Mouse (Mus musculus) CH12.LX (cell line): ENCODE measurements around the gene Pex1. TPM values are rescaled to one million over a fixed set of nuclear protein-coding genes. Genes with fewer than 3 reads are reported as not detected.
A peak's percentile ranks its signal among the peaks of the same experiment; 100 is the strongest.

Source experiments
- DNase-seq: peaks from one replicate; pipeline ENCODE4 v3.0.0-alpha.2; 2013; ENCODE audit errors: extremely low read depth
- H3K27ac ChIP-seq: 2 replicates; pipeline ENCODE4 v1.5.1; 2012; ENCODE audit warnings: low read depth, mild to moderate bottlenecking, control low read depth, moderate library complexity; ENCODE audit not compliant: insufficient read depth
- H3K27me3 ChIP-seq: replicated peaks from 2 replicates; pipeline ENCODE3; 2012; ENCODE audit warnings: inconsistent platforms
- H3K36me3 ChIP-seq, 2 experiments: replicated peaks in 1 of 2; 2 replicates each; pipeline versions ENCODE3 to v1.6.1; 2012; ENCODE audit warnings: inconsistent platforms in 1 of 2, low read length in 1 of 2, mild to moderate bottlenecking in 1 of 2, mixed read lengths in 1 of 2, moderate library complexity in 1 of 2; ENCODE audit not compliant: control insufficient read depth in 1 of 2, insufficient read depth in 1 of 2
- H3K4me1 ChIP-seq, 2 experiments: 2 replicates each; pipeline ENCODE4 v1.6.1; 2012; ENCODE audit warnings: inconsistent platforms in 1 of 2, moderate library complexity in 1 of 2; ENCODE audit not compliant: insufficient read depth in 2 of 2, control insufficient read depth in 1 of 2
- H3K4me2 ChIP-seq: 2 replicates; pipeline ENCODE4 v1.6.1; 2012; ENCODE audit warnings: low read depth, mild to moderate bottlenecking, control low read depth; ENCODE audit not compliant: poor library complexity, insufficient read depth, severe bottlenecking
- H3K4me3 ChIP-seq, 3 experiments: fragments of 150-350 bp in 1 of 3; sonication (generic) in 1 of 3; replicated peaks in 1 of 3; 2 replicates each; pipeline versions ENCODE3 to v1.5.1; 2011 to 2012; ENCODE audit warnings: low read depth in 2 of 3, low read length in 2 of 3, mild to moderate bottlenecking in 2 of 3, moderate library complexity in 2 of 3, control low read depth in 1 of 3, improper control_type of control experiment in 1 of 3, inconsistent platforms in 1 of 3, mixed read lengths in 1 of 3; ENCODE audit not compliant: poor library complexity in 1 of 3
- H3K79me2 ChIP-seq: replicated peaks from 2 replicates; pipeline ENCODE4 v1.6.1; 2012; ENCODE audit warnings: mild to moderate bottlenecking, moderate library complexity; ENCODE audit not compliant: control insufficient read depth, poor library complexity, insufficient read depth, severe bottlenecking; ENCODE audit errors: extremely low read depth
- H3K9ac ChIP-seq: 2 replicates; pipeline ENCODE4 v1.6.1; 2012; ENCODE audit warnings: low read depth, mild to moderate bottlenecking, control low read depth, moderate library complexity; ENCODE audit not compliant: insufficient read depth
- H3K9me3 ChIP-seq: replicated peaks from 2 replicates; pipeline ENCODE3; 2012; ENCODE audit warnings: low read length, inconsistent platforms, mixed read lengths
- CHD1 ChIP-seq: IDR thresholded peaks from 2 replicates; pipeline ENCODE4 v1.6.1; 2012; ENCODE audit warnings: low read depth, low read length, improper control_type of control experiment, inconsistent platforms
- CTCF ChIP-seq, 2 experiments: IDR thresholded peaks in 1 of 2; conservative IDR thresholded peaks in 1 of 2; 2 replicates each; pipeline ENCODE4 v1.5.1; 2011 to 2012; ENCODE audit warnings: low read depth in 2 of 2, low read length in 2 of 2, improper control_type of control experiment in 1 of 2, inconsistent platforms in 1 of 2, mild to moderate bottlenecking in 1 of 2, moderate library complexity in 1 of 2
- E2F4 ChIP-seq: IDR thresholded peaks from 2 replicates; pipeline ENCODE4 v1.6.1; 2011; ENCODE audit warnings: low read depth, low read length, improper control_type of control experiment; ENCODE audit not compliant: insufficient replicate concordance
- ELF1 ChIP-seq: IDR thresholded peaks from 2 replicates; pipeline ENCODE4 v1.6.1; 2014; ENCODE audit warnings: low read depth, mild to moderate bottlenecking, inconsistent platforms, low read length, improper control_type of control experiment
- EP300 ChIP-seq: IDR thresholded peaks from 2 replicates; pipeline ENCODE4 v1.6.1; 2011; ENCODE audit warnings: low read length, improper control_type of control experiment
- ETS1 ChIP-seq: conservative IDR thresholded peaks from 2 replicates; pipeline ENCODE4 v1.6.1; 2012; ENCODE audit warnings: low read depth, mild to moderate bottlenecking, inconsistent platforms, low read length, improper control_type of control experiment, moderate library complexity
- GABPA ChIP-seq: IDR thresholded peaks from 2 replicates; pipeline ENCODE4 v1.6.1; 2012; ENCODE audit warnings: low read depth, low read length, improper control_type of control experiment, inconsistent platforms; ENCODE audit not compliant: insufficient replicate concordance
- IRF4 ChIP-seq: IDR thresholded peaks from 2 replicates; pipeline ENCODE4 v1.6.1; 2014; ENCODE audit warnings: low read depth, mild to moderate bottlenecking, inconsistent platforms, low read length, improper control_type of control experiment
- JUN ChIP-seq: IDR thresholded peaks from 2 replicates; pipeline ENCODE4 v1.6.1; 2011; ENCODE audit warnings: low read depth, mild to moderate bottlenecking, low read length, improper control_type of control experiment, moderate library complexity; ENCODE audit not compliant: insufficient read depth
- JUND ChIP-seq: conservative IDR thresholded peaks from 2 replicates; pipeline ENCODE4 v1.6.1; 2011; ENCODE audit warnings: low read depth, low read length, improper control_type of control experiment
- KAT2A ChIP-seq: IDR thresholded peaks from 2 replicates; pipeline ENCODE4 v1.6.1; 2012; ENCODE audit warnings: low read length, improper control_type of control experiment, inconsistent platforms; ENCODE audit not compliant: insufficient replicate concordance
- MAFK ChIP-seq: IDR thresholded peaks from 2 replicates; pipeline ENCODE4 v1.6.1; 2011; ENCODE audit warnings: low read length, improper control_type of control experiment; ENCODE audit not compliant: insufficient replicate concordance
- MAX ChIP-seq: IDR thresholded peaks from 2 replicates; pipeline ENCODE4 v1.6.1; 2011; ENCODE audit warnings: low read length, improper control_type of control experiment
- MAZ ChIP-seq: IDR thresholded peaks from 2 replicates; pipeline ENCODE4 v1.6.1; 2012; ENCODE audit warnings: low read depth, mild to moderate bottlenecking, inconsistent platforms, low read length, improper control_type of control experiment, moderate library complexity
- MEF2A ChIP-seq: IDR thresholded peaks from 2 replicates; pipeline ENCODE4 v1.6.1; 2014; ENCODE audit warnings: low read depth, mild to moderate bottlenecking, inconsistent platforms, low read length, improper control_type of control experiment, borderline replicate concordance
- MYC ChIP-seq: IDR thresholded peaks from 2 replicates; pipeline ENCODE4 v1.6.1; 2011; ENCODE audit warnings: low read depth, mild to moderate bottlenecking, improper control_type of control experiment, low read length
- NELFE ChIP-seq: IDR thresholded peaks from 2 replicates; pipeline ENCODE4 v1.6.1; 2011; ENCODE audit warnings: low read depth, low read length, improper control_type of control experiment
- NRF1 ChIP-seq: IDR thresholded peaks from 2 replicates; pipeline ENCODE4 v1.6.1; 2014; ENCODE audit warnings: low read depth, mild to moderate bottlenecking, inconsistent platforms, low read length, improper control_type of control experiment, moderate library complexity
- PAX5 ChIP-seq: IDR thresholded peaks from 2 replicates; pipeline ENCODE4 v1.6.1; 2012; ENCODE audit warnings: low read length, inconsistent platforms, mixed read lengths
- POLR2A ChIP-seq: IDR thresholded peaks from 2 replicates; pipeline ENCODE4 v1.6.1; 2011; ENCODE audit warnings: low read depth, mild to moderate bottlenecking, improper control_type of control experiment, low read length
- POLR2AphosphoS2 ChIP-seq: IDR thresholded peaks from 2 replicates; pipeline ENCODE4 v1.6.1; 2011; ENCODE audit warnings: low read depth, low read length, improper control_type of control experiment
- RAD21 ChIP-seq: IDR thresholded peaks from 2 replicates; pipeline ENCODE4 v1.6.1; 2011; ENCODE audit warnings: low read depth, mild to moderate bottlenecking, low read length, improper control_type of control experiment, moderate library complexity
- RCOR1 ChIP-seq: conservative IDR thresholded peaks from 2 replicates; pipeline ENCODE4 v1.6.1; 2012; ENCODE audit warnings: low read depth, mild to moderate bottlenecking, inconsistent platforms, low read length, improper control_type of control experiment
- SIN3A ChIP-seq: IDR thresholded peaks from 2 replicates; pipeline ENCODE4 v1.6.1; 2012; ENCODE audit warnings: low read length, improper control_type of control experiment, inconsistent platforms
- SMC3 ChIP-seq: IDR thresholded peaks from 2 replicates; pipeline ENCODE4 v1.6.1; 2011; ENCODE audit warnings: low read depth, low read length, improper control_type of control experiment
- TBP ChIP-seq: conservative IDR thresholded peaks from 2 replicates; pipeline ENCODE4 v1.6.1; 2011; ENCODE audit warnings: low read depth, low read length, improper control_type of control experiment
- TCF12 ChIP-seq: IDR thresholded peaks from 2 replicates; pipeline ENCODE4 v1.6.1; 2014; ENCODE audit warnings: low read depth, mild to moderate bottlenecking, inconsistent platforms, low read length, improper control_type of control experiment
- UBTF ChIP-seq: IDR thresholded peaks from 2 replicates; pipeline ENCODE4 v1.6.1; 2012; ENCODE audit warnings: low read depth, mild to moderate bottlenecking, inconsistent platforms, low read length, improper control_type of control experiment, moderate library complexity
- USF1 ChIP-seq: IDR thresholded peaks from 2 replicates; pipeline ENCODE4 v1.6.1; 2014; ENCODE audit warnings: low read depth, mild to moderate bottlenecking, inconsistent platforms, low read length, improper control_type of control experiment
- USF2 ChIP-seq: conservative IDR thresholded peaks from 2 replicates; pipeline ENCODE4 v1.6.1; 2011; ENCODE audit warnings: low read depth, low read length, improper control_type of control experiment
- ZC3H11A ChIP-seq: IDR thresholded peaks from 2 replicates; pipeline ENCODE4 v1.6.1; 2012; ENCODE audit warnings: low read depth, mild to moderate bottlenecking, inconsistent platforms, low read length, improper control_type of control experiment
- ZKSCAN1 ChIP-seq: IDR thresholded peaks from 2 replicates; pipeline ENCODE4 v1.6.1; 2012; ENCODE audit warnings: low read depth, inconsistent platforms, low read length, improper control_type of control experiment, borderline replicate concordance
- ZMIZ1 ChIP-seq: IDR thresholded peaks from 2 replicates; pipeline ENCODE4 v1.6.1; 2012; ENCODE audit warnings: low read depth, mild to moderate bottlenecking, inconsistent platforms, low read length, improper control_type of control experiment
- ZNF384 ChIP-seq: IDR thresholded peaks from 2 replicates; pipeline ENCODE4 v1.6.1; 2012; ENCODE audit warnings: low read depth, low read length, improper control_type of control experiment, inconsistent platforms
- dilution Hi-C: fragments of 300-500 bp; cut with MboI; formaldehyde crosslinking; loops from 2 replicates; pipeline ENCODE4 v1.14.3; 2020; ENCODE audit warnings: low sequenced_read_pairs; ENCODE audit not compliant: extremely low pct_unique_long_range_greater_than_20kb, extremely low pct_ligation_motif_present
- in situ Hi-C: fragments of 300-500 bp; cut with MboI; formaldehyde crosslinking; loops from 3 replicates; pipeline ENCODE4 v1.14.3; 2019; ENCODE audit warnings: low sequenced_read_pairs, low pct_ligation_motif_present, low pct_unique_long_range_greater_than_20kb, mixed read lengths
- polyA plus RNA-seq: library from polyadenylated mRNA; unstranded; fragments of >175 nt; gene quantifications from 2 replicates; pipeline ENCODE4 v1.2.1, GENCODE M21; 2012; ENCODE audit warnings: low read depth; ENCODE audit not compliant: insufficient read length
- total RNA-seq, 2 experiments: library from RNA; depleted of rRNA; stranded (reverse); fragments of 300-350 nt in 1 of 2; fragments of >200 nt in 1 of 2; gene quantifications; 2 replicates each; pipeline ENCODE4 v1.2.3; 2012 to 2014

The Pex1 gene
- total and polyA plus RNA-seq, 3 experiments = 8.4 to 14.4 (median 11.2) TPM

DNA sequence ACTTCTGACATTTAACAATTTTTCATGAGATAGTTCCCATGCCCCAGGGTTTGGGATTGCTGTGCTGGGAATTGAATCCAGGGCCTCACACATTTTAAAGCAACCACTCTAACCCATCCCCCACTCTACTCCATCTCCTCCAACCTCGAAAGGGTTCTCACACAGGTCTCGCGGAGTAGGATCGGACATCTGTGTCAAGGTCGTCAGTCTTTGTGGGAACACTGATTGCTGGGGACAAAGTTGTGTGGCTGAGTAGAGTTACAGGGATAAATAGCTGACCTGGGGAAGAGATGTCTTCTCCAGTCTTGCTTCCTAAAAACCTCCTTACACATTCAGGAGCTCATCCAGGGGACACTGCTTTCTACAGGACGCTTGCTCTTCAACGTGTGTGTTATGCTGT is 16.8 kb upstream of the Pex1 start:
- no peaks in the 10 kb centered on the region for H3K27me3 ChIP-seq
- no peaks in the 10 kb centered on the region for H3K79me2 ChIP-seq
- no peak for TF ChIP-seq MAFK
- TF ChIP-seq KAT2A = no peak
- no peak for TF ChIP-seq ZKSCAN1
- no peak for TF ChIP-seq ETS1
- TF ChIP-seq MYC = no peak
- no peak for TF ChIP-seq SIN3A
- TF ChIP-seq TBP = no peak
- H3K4me2 ChIP-seq = no peak overlapping the region
- in situ Hi-C loops (no loop called here), dilution Hi-C loops (no loop called here)
- no peak for DNase-seq
- H3K4me3 ChIP-seq = no peak overlapping the region
- H3K27ac ChIP-seq = no peak overlapping the region
- peaks cover 59 to 96% of the 10 kb centered on the region in 2 experiments for H3K36me3 ChIP-seq
- no peak overlapping the region for H3K9ac ChIP-seq
- H3K4me1 ChIP-seq = no peaks in the 10 kb centered on the region
- peaks cover 8% of the 10 kb centered on the region for H3K9me3 ChIP-seq

DNA sequence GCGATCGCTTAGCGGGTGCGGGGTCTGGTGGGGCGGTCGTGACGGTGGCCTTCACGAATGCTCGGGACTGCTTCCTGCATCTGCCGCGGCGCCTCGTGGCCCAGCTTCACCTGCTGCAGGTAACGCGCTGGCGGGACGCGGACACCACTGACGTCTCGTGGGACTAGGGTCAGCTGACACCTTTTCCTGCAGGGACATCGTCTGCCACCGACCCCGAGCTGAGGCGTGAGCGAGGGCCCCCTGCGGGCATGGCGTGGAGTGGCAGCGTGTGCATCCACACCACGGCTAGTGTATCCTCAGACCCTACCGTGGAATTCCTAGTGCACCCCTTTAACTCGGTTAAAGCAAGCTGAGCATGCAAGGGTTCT is 517 bp downstream of the Pex1 start, which contains the start of gene Rbm48:
Rbm48 (minus strand) TSS at position 187 of the 368 bp plus-strand sequence.
- peak; percentile 71 for DNase-seq
- no peaks in the 10 kb centered on the region for H3K27me3 ChIP-seq
- peaks cover 0 to 18% of the 10 kb centered on the region in 2 experiments; a peak in 2 of 4 replicates for H3K4me1 ChIP-seq
- in situ Hi-C loops = no loop called here
- H3K9ac ChIP-seq = peak within 1 kb of the TSS; percentile 76
- H3K27ac ChIP-seq = peak within 1 kb of the TSS; percentile 57
- peak within 1 kb of the TSS; percentile 96 to 99 (median 97) for H3K4me3 ChIP-seq
- peaks cover 6 to 32% of the 10 kb centered on the region in 2 experiments for H3K36me3 ChIP-seq
- dilution Hi-C loops = no loop called here
- peak within 1 kb of the TSS; percentile 79 for H3K4me2 ChIP-seq
- peaks cover 20% of the 10 kb centered on the region for H3K79me2 ChIP-seq
- no peaks in the 10 kb centered on the region for H3K9me3 ChIP-seq
- TF ChIP-seq RAD21 = peak; percentile 27
- TF ChIP-seq E2F4 = no peak
- no peak for TF ChIP-seq IRF4
- TF ChIP-seq MAZ = no peak
- TF ChIP-seq JUND = no peak
- TF ChIP-seq ZKSCAN1 = no peak
- no peak for TF ChIP-seq PAX5
- no peak for TF ChIP-seq POLR2A
- TF ChIP-seq ELF1 = no peak; the same call in 1 of the 2 replicates
- TF ChIP-seq RCOR1 = no peak
- no peak for TF ChIP-seq POLR2AphosphoS2
- TF ChIP-seq SMC3 = peak; percentile 36
- no peak for TF ChIP-seq MEF2A
- TF ChIP-seq SIN3A = no peak
- no peak for TF ChIP-seq JUN
- no peak for TF ChIP-seq UBTF
- TF ChIP-seq TBP = no peak
- TF ChIP-seq CTCF (conservative IDR thresholded peaks at IDR 0.05 in 1 of 2, IDR thresholded peaks at IDR 0.05 in 1 of 2; ENCODE audit: low read depth in 2 of 2, low read length in 2 of 2) = peak in 1 of 2 experiments; percentile 58; a peak in 3 of 4 replicates
- TF ChIP-seq TCF12 = no peak; the same call in 1 of the 2 replicates
- 0 out of 2 replicates have a peak, but pooled peaks have one; percentile 2 for TF ChIP-seq NELFE
- 0 out of 2 replicates have a peak, but pooled peaks have one; percentile 4 for TF ChIP-seq MYC
- peak; percentile 63 for TF ChIP-seq USF1
- no peak for TF ChIP-seq CHD1
- no peak for TF ChIP-seq ZNF384
- TF ChIP-seq EP300 = no peak
- 0 out of 2 replicates have a peak, but pooled peaks have one; percentile 8 for TF ChIP-seq MAX
- TF ChIP-seq GABPA = no peak
- no peak for TF ChIP-seq NRF1
- TF ChIP-seq ZMIZ1 = no peak
- TF ChIP-seq USF2 = peak; percentile 45; the same call in 1 of the 2 replicates
- no peak for TF ChIP-seq ZC3H11A
